Mouse (Mus musculus): Measurements from ENCODE around the gene Rfpl4b. TPM values are rescaled to one million over a fixed set of nuclear protein-coding genes. Genes with fewer than 3 reads are reported as not detected.

The Rfpl4b gene
- total and polyA plus RNA-seq, 2 experiments from 2014 or later = not detected

DNA sequence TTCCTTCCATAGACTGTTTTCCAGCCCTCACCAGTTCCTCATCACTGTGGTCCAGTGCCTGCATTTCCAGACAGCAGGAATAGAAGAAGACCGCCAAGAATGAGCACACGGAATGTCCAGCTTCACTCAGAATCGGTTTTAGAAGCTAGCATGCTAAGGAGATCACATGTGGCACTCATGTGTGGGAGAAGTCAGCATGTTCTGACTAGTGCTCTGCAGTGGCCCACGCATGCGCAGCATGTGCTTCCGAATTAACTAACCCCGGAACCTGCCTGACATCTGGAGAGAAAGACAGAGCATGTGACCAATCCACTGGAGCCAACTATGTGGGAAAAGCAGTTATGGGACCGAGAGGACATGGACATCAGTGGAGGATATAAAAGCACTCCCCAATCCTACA lies 17.5 kb downstream of the Rfpl4b start:
- Histone ChIP-seq H3K9me3 (ENCODE audit: low read length) (no peaks in the 10 kb centered on the region; the same call in 1 of the 2 replicates), H3K4me2 (ENCODE audit: low read depth, low read length) (no peak overlapping the region), H3K36me3 (ENCODE audit: insufficient read depth, low read length) (no peaks in the 10 kb centered on the region), H3K9ac (replicated peaks; ENCODE audit: low read length) (no peak overlapping the region), H3K4me3 (ENCODE audit: low read length) (no peak overlapping the region), H3K27me3 (ENCODE audit: insufficient read depth, low read length) (no peaks in the 10 kb centered on the region), H3K4me1 (ENCODE audit: insufficient read depth, low read length) (no peaks in the 10 kb centered on the region), H3K27ac (no peak overlapping the region)
- TF ChIP-seq CTCF (IDR thresholded peaks at IDR 0.05; ENCODE audit: low read depth) = no peak
- WGBS = 93% methylated on average over 8 of the region's 8 CpGs
- no peak for DNase-seq (ENCODE audit: low spot score)
- no peak for ATAC-seq

DNA sequence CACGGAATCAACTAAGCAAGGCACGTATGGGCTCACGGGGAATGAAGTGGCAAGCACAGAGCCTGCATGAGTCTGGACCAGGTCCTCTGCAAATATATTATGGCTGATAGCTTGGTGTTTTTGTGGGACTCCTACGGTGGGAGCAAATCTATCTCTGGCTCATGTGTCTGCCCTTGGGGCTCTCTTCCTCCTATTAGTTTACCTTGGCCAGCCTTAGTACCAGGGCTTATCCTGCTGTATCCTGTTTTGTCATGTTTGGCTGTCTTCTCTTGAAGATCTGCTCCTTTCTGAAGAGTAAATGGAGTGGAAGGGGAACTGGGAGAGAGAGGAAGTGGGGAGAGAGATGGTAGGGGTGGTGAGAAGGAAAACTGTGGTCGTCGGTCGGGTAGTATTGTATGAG lies 18.3 kb downstream of the Rfpl4b start:
- H3K9ac ChIP-seq (replicated peaks; ENCODE audit: low read length) = no peak overlapping the region
- H3K36me3 ChIP-seq (ENCODE audit: insufficient read depth, low read length) = no peaks in the 10 kb centered on the region
- TF ChIP-seq CTCF (IDR thresholded peaks at IDR 0.05; ENCODE audit: low read depth) = no peak
- DNase-seq (ENCODE audit: low spot score) (no peak), ATAC-seq (no peak)
- no peaks in the 10 kb centered on the region for H3K27me3 ChIP-seq (ENCODE audit: insufficient read depth, low read length)
- WGBS = 93% methylated on average over 7 of the region's 7 CpGs
- H3K9me3 ChIP-seq (ENCODE audit: low read length) = no peaks in the 10 kb centered on the region; the same call in 1 of the 2 replicates
- H3K27ac ChIP-seq = no peak overlapping the region
- no peaks in the 10 kb centered on the region for H3K4me1 ChIP-seq (ENCODE audit: insufficient read depth, low read length)
- no peak overlapping the region for H3K4me3 ChIP-seq (ENCODE audit: low read length)
- no peak overlapping the region for H3K4me2 ChIP-seq (ENCODE audit: low read depth, low read length)

DNA sequence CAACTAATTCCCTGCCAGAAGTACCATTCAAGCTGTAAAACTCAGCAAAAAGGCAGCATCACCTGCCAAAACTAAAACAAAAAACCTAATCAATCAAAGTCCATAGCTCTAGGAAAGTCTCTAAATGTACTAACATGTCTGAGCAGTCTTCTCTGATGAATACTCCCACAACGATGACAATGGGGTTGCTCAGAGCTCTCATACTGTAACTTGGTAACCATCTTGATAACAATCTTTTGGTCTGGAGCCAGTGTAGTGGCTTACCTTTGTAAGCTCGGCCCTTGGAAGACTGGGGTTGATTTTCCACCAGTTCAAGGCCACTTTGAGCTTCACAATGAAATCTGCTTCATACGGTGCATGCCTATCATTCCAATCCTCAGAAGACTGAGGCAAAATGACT lies 33.0 kb downstream of the Rfpl4b start:
- no peak for DNase-seq (ENCODE audit: low spot score)
- H3K36me3 ChIP-seq (ENCODE audit: insufficient read depth, low read length) = no peaks in the 10 kb centered on the region
- H3K9me3 ChIP-seq (ENCODE audit: low read length) = no peaks in the 10 kb centered on the region
- WGBS = 59% methylated on average over 3 of the region's 3 CpGs
- no peak for ATAC-seq
- no peaks in the 10 kb centered on the region for H3K4me1 ChIP-seq (ENCODE audit: insufficient read depth, low read length)
- no peak for TF ChIP-seq CTCF (IDR thresholded peaks at IDR 0.05; ENCODE audit: low read depth)
- H3K4me2 ChIP-seq (ENCODE audit: low read depth, low read length) = no peak overlapping the region
- H3K4me3 ChIP-seq (ENCODE audit: low read length) = no peak overlapping the region
- no peak overlapping the region for H3K27ac ChIP-seq
- no peak overlapping the region for H3K9ac ChIP-seq (replicated peaks; ENCODE audit: low read length)
- H3K27me3 ChIP-seq (ENCODE audit: insufficient read depth, low read length) = no peaks in the 10 kb centered on the region

Other genes with a start within 250 kb of the Rfpl4b start
- gene Lama4, start 143.7 kb upstream of the Rfpl4b start, total RNA-seq (2014; rRNA removed) = 19.9 and 31.9 TPM in 2 replicates
- gene Lama4, start 143.7 kb upstream of the Rfpl4b start, polyA plus RNA-seq (2015; fragmentation: Nextera tagmentation; extraction: Ambion mirVana) = 13.6 and 16.7 TPM in 2 replicates